Mouse (Mus musculus) forebrain, embryonic 12.5 days (tissue): Measurements from ENCODE around the gene Chrm2. TPM values are rescaled to one million over a fixed set of nuclear protein-coding genes. Genes with fewer than 3 reads are reported as not detected.

ENCODE experiments used
- ATAC-seq: fragments of 200-750 bp; cut with Nextera tagmentation; 2 replicates; pipeline ENCODE4 v1.8.0; 2017; ENCODE audit warnings: moderate TSS enrichment; ENCODE audit not compliant: low FRiP score
- H3K27ac ChIP-seq: fragments of 300-500 bp; sonication (generic); 2 replicates; pipeline ENCODE4 v1.5.1; 2016; ENCODE audit warnings: mild to moderate bottlenecking
- H3K27me3 ChIP-seq: fragments of 300-500 bp; sonication (generic); 2 replicates; pipeline ENCODE4 v1.6.1; 2016; ENCODE audit warnings: mild to moderate bottlenecking
- H3K36me3 ChIP-seq: fragments of 300-500 bp; sonication (generic); replicated peaks from 2 replicates; pipeline ENCODE4 v1.6.1; 2016; ENCODE audit warnings: mild to moderate bottlenecking
- H3K4me1 ChIP-seq: fragments of 300-500 bp; sonication (generic); 2 replicates; pipeline ENCODE4 v1.6.1; 2016
- H3K4me2 ChIP-seq: fragments of 300-500 bp; sonication (generic); 2 replicates; pipeline ENCODE4 v1.6.1; 2016; ENCODE audit warnings: mild to moderate bottlenecking, moderate library complexity
- H3K4me3 ChIP-seq: fragments of 300-500 bp; sonication (generic); replicated peaks from 2 replicates; pipeline ENCODE4 v1.5.1; 2016; ENCODE audit warnings: mild to moderate bottlenecking
- H3K9ac ChIP-seq: fragments of 300-500 bp; sonication (generic); 2 replicates; pipeline ENCODE4 v1.6.1; 2016; ENCODE audit warnings: mild to moderate bottlenecking
- H3K9me3 ChIP-seq: fragments of 300-500 bp; sonication (generic); 2 replicates; pipeline ENCODE4 v1.6.1; 2016
- WGBS: fragments of 180-500 bp; shearing (Covaris S2); methylation state at CpG from one replicate; pipeline ENCODE4 v1.1.7; 2016; 5-methylcytosine and 5-hydroxymethylcytosine counted together
- polyA plus RNA-seq: library from polyadenylated mRNA; unstranded; fragments of >200 nt; fragmentation: Nextera tagmentation; extraction: Ambion mirVana; gene quantifications from 2 replicates; pipeline ENCODE4 v1.2.1, GENCODE M21; 2016

The Chrm2 gene
- polyA plus RNA-seq, 1 experiment from 2014 or later = 0.82 TPM

GRCm38 (mm10) chr6:36439218-36439617 is 51.3 kb downstream of the Chrm2 start:
- Histone ChIP-seq H3K27ac (no peak overlapping the region), H3K36me3 (no peaks in the 10 kb centered on the region), H3K4me1 (no peaks in the 10 kb centered on the region), H3K4me2 (no peak overlapping the region), H3K27me3 (no peaks in the 10 kb centered on the region), H3K4me3 (no peak overlapping the region), H3K9me3 (no peaks in the 10 kb centered on the region), H3K9ac (no peak overlapping the region)
- WGBS = 84% methylated on average over 2 of the region's 2 CpGs
- no peak for ATAC-seq

- Histone ChIP-seq H3K9ac (no peak overlapping the region), H3K4me3 (no peak overlapping the region), H3K9me3 (no peaks in the 10 kb centered on the region), H3K27ac (no peak overlapping the region), H3K4me1 (no peaks in the 10 kb centered on the region), H3K27me3 (no peaks in the 10 kb centered on the region), H3K36me3 (no peaks in the 10 kb centered on the region), H3K4me2 (no peak overlapping the region)
- ATAC-seq = no peak
These were observed 63.6 kb downstream of the Chrm2 start for GRCm38 (mm10) chr6:36451480-36451879.

- Histone ChIP-seq H3K4me1 (no peaks in the 10 kb centered on the region), H3K27me3 (no peaks in the 10 kb centered on the region), H3K4me3 (no peak overlapping the region), H3K9ac (no peak overlapping the region), H3K9me3 (no peaks in the 10 kb centered on the region), H3K36me3 (no peaks in the 10 kb centered on the region), H3K4me2 (no peak overlapping the region), H3K27ac (no peak overlapping the region)
- no peak for ATAC-seq
These were observed 67.2 kb downstream of the Chrm2 start for GRCm38 (mm10) chr6:36455071-36455470.

- Histone ChIP-seq H3K36me3 (no peaks in the 10 kb centered on the region), H3K4me3 (no peak overlapping the region), H3K4me2 (no peak overlapping the region), H3K9ac (no peak overlapping the region), H3K4me1 (no peaks in the 10 kb centered on the region), H3K27ac (no peak overlapping the region), H3K27me3 (no peaks in the 10 kb centered on the region), H3K9me3 (no peaks in the 10 kb centered on the region)
- WGBS = 79% methylated on average over 1 of the region's 1 CpGs
- ATAC-seq = no peak
These were observed 69.1 kb downstream of the Chrm2 start for GRCm38 (mm10) chr6:36457015-36457414.

- Histone ChIP-seq H3K4me1 (no peaks in the 10 kb centered on the region), H3K27ac (no peak overlapping the region), H3K9me3 (no peaks in the 10 kb centered on the region), H3K27me3 (no peaks in the 10 kb centered on the region), H3K9ac (no peak overlapping the region), H3K4me3 (no peak overlapping the region), H3K36me3 (no peaks in the 10 kb centered on the region), H3K4me2 (no peak overlapping the region)
- 92% methylated on average over 3 of the region's 3 CpGs for WGBS
- ATAC-seq = no peak
These were observed 76.1 kb downstream of the Chrm2 start for GRCm38 (mm10) chr6:36464008-36464407.

- H3K36me3 ChIP-seq = no peaks in the 10 kb centered on the region
- ATAC-seq = no peak
- H3K4me2 ChIP-seq = no peak overlapping the region
- H3K9ac ChIP-seq = no peak overlapping the region
- no peak overlapping the region for H3K4me3 ChIP-seq
- 58% methylated on average over 4 of the region's 4 CpGs for WGBS
- no peaks in the 10 kb centered on the region for H3K4me1 ChIP-seq
- no peaks in the 10 kb centered on the region for H3K9me3 ChIP-seq
- no peak overlapping the region for H3K27ac ChIP-seq
- no peaks in the 10 kb centered on the region for H3K27me3 ChIP-seq
These were observed 96.3 kb downstream of the Chrm2 start for GRCm38 (mm10) chr6:36484132-36484665.

- H3K27me3 ChIP-seq = no peaks in the 10 kb centered on the region
- H3K9me3 ChIP-seq = no peaks in the 10 kb centered on the region
- no peak overlapping the region for H3K9ac ChIP-seq
- no peak overlapping the region for H3K27ac ChIP-seq
- H3K4me2 ChIP-seq = no peak overlapping the region
- no peaks in the 10 kb centered on the region for H3K4me1 ChIP-seq
- no peak for ATAC-seq
- WGBS = 86% methylated on average over 7 of the region's 7 CpGs
- no peak overlapping the region for H3K4me3 ChIP-seq
- no peaks in the 10 kb centered on the region for H3K36me3 ChIP-seq
These were observed 119.3 kb downstream of the Chrm2 start for GRCm38 (mm10) chr6:36507008-36507663.

GRCm38 (mm10) chr6:36507946-36508345 is 120.1 kb downstream of the Chrm2 start:
- Histone ChIP-seq H3K9ac (no peak overlapping the region), H3K4me2 (no peak overlapping the region), H3K36me3 (no peaks in the 10 kb centered on the region), H3K4me1 (no peaks in the 10 kb centered on the region), H3K27me3 (no peaks in the 10 kb centered on the region), H3K9me3 (no peaks in the 10 kb centered on the region), H3K27ac (no peak overlapping the region), H3K4me3 (no peak overlapping the region)
- no peak for ATAC-seq
- WGBS = 52% methylated on average over 7 of the region's 7 CpGs

GRCm38 (mm10) chr6:36508469-36508868 is 120.6 kb downstream of the Chrm2 start:
- H3K27ac ChIP-seq = no peak overlapping the region
- no peaks in the 10 kb centered on the region for H3K9me3 ChIP-seq
- no peak overlapping the region for H3K4me3 ChIP-seq
- no peaks in the 10 kb centered on the region for H3K4me1 ChIP-seq
- no peak overlapping the region for H3K4me2 ChIP-seq
- H3K36me3 ChIP-seq = no peaks in the 10 kb centered on the region
- WGBS = 43% methylated on average over 2 of the region's 2 CpGs
- H3K9ac ChIP-seq = no peak overlapping the region
- no peaks in the 10 kb centered on the region for H3K27me3 ChIP-seq
- ATAC-seq = no peak

GRCm38 (mm10) chr6:36516508-36516907 is 128.6 kb downstream of the Chrm2 start:
- H3K27me3 ChIP-seq = no peaks in the 10 kb centered on the region
- H3K9me3 ChIP-seq = no peaks in the 10 kb centered on the region
- ATAC-seq = no peak
- H3K4me1 ChIP-seq = no peaks in the 10 kb centered on the region
- H3K4me3 ChIP-seq = no peak overlapping the region
- 58% methylated on average over 4 of the region's 4 CpGs for WGBS
- no peaks in the 10 kb centered on the region for H3K36me3 ChIP-seq
- H3K27ac ChIP-seq = no peak overlapping the region
- no peak overlapping the region for H3K4me2 ChIP-seq
- no peak overlapping the region for H3K9ac ChIP-seq

- ATAC-seq = no peak
- Histone ChIP-seq H3K4me2 (no peak overlapping the region), H3K4me1 (no peaks in the 10 kb centered on the region)
These were observed 129.4 kb downstream of the Chrm2 start for GRCm38 (mm10) chr6:36517242-36517641.

GRCm38 (mm10) chr6:36523599-36523998 is 135.7 kb downstream of the Chrm2 start:
- Histone ChIP-seq H3K4me1 (no peaks in the 10 kb centered on the region), H3K27ac (no peak overlapping the region), H3K36me3 (no peaks in the 10 kb centered on the region), H3K4me3 (no peak overlapping the region), H3K4me2 (no peak overlapping the region), H3K27me3 (no peaks in the 10 kb centered on the region), H3K9me3 (no peaks in the 10 kb centered on the region), H3K9ac (no peak overlapping the region)
- WGBS = 92% methylated on average over 11 of the region's 11 CpGs
- ATAC-seq = no peak

More at GRCm38 (mm10) chr6:36517242-36517641, 129.4 kb downstream of the Chrm2 start:
- Histone ChIP-seq H3K27ac (no peak overlapping the region), H3K9ac (no peak overlapping the region), H3K9me3 (no peaks in the 10 kb centered on the region), H3K27me3 (no peaks in the 10 kb centered on the region), H3K4me3 (no peak overlapping the region), H3K36me3 (no peaks in the 10 kb centered on the region)
- 66% methylated on average over 5 of the region's 5 CpGs for WGBS

GRCm38 (mm10) chr6:36528509-36528908 is 140.6 kb downstream of the Chrm2 start:
- no peak overlapping the region for H3K4me2 ChIP-seq
- WGBS = 77% methylated on average over 4 of the region's 4 CpGs
- no peaks in the 10 kb centered on the region for H3K36me3 ChIP-seq
- no peaks in the 10 kb centered on the region for H3K27me3 ChIP-seq
- ATAC-seq = no peak
- H3K27ac ChIP-seq = no peak overlapping the region
- H3K4me3 ChIP-seq = no peak overlapping the region
- H3K9me3 ChIP-seq = no peaks in the 10 kb centered on the region
- H3K4me1 ChIP-seq = no peaks in the 10 kb centered on the region
- no peak overlapping the region for H3K9ac ChIP-seq
